9 mouse cellular contexts compared by ENCODE assay signal in genomic region chr7:141222696-141223215, GRCm38 (mm10). TPM values are rescaled to one million over a fixed set of nuclear protein-coding genes. Genes with fewer than 3 reads are reported as not detected.
A peak's percentile ranks its signal among the peaks of the same experiment; 100 is the strongest.
DNase-seq lines count a peak whose midpoint lies in the region; ATAC-seq and TF ChIP-seq lines count a peak whose summit lies in the region.
"Had no signal": no experiment of that assay in that cellular context is flagged by ENCODE, and none has a peak within 500 bp of the region (broad histone marks: within the 10 kb centered on the region; RNA-seq: fewer than 3 reads in every experiment).

No protein-coding gene starts in this region.

- DNase-seq in kidney, postnatal 0 days (ENCODE audit: low spot score) = no peak
- DNase-seq in kidney, adult 8-10 months = no peak
- no peak for DNase-seq in forebrain, embryonic 10.5 days (ENCODE audit: extremely low spot score, low spot score)
- DNase-seq in ovary, postnatal 36 days (ENCODE audit: low spot score) = no peak
- no peak for DNase-seq in spleen, adult 18-20 months
- DNase-seq in spleen, postnatal 10 days (ENCODE audit: low spot score in 2 of 2) = no peak
- DNase-seq: cerebellum, adult 2 months had no signal

- no peaks in the 10 kb centered on the region for H3K9me3 ChIP-seq in kidney, postnatal 0 days (replicated peaks; ENCODE audit: low read length)
- no peaks in the 10 kb centered on the region for H3K9me3 ChIP-seq in forebrain, embryonic 10.5 days
- H3K9me3 ChIP-seq in intestine, postnatal 0 days (ENCODE audit: control insufficient read depth) = no peaks in the 10 kb centered on the region

- 0 out of 2 replicates have a peak overlapping the region, but pooled peaks have one; percentile 24 for H3K9ac ChIP-seq in kidney, postnatal 0 days (ENCODE audit: low read depth, low read length)
- H3K9ac ChIP-seq in intestine, postnatal 0 days (ENCODE audit: low read depth, low read length) = no peak overlapping the region

- H3K27ac ChIP-seq in kidney, postnatal 0 days = peak overlapping the region; percentile 73; the same call in 1 of the 2 replicates
- H3K27ac ChIP-seq in forebrain, embryonic 10.5 days = peak overlapping the region; percentile 95
- 0 out of 2 replicates have a peak overlapping the region, but pooled peaks have one; percentile 37 for H3K27ac ChIP-seq in intestine, postnatal 0 days (ENCODE audit: low read depth, low read length)

- ATAC-seq in kidney, postnatal 0 days (replicated peaks; ENCODE audit: low FRiP score, low read depth) = no peak
- no peak for ATAC-seq in intestine, postnatal 0 days

- no peak overlapping the region for H3ac ChIP-seq in myocyte (ENCODE audit: control insufficient read depth, insufficient read length)

- peaks cover 12% of the 10 kb centered on the region for H3K79me2 ChIP-seq in myocyte (ENCODE audit: control insufficient read depth, insufficient read depth)

- H3K36me3 ChIP-seq in kidney, postnatal 0 days (ENCODE audit: insufficient read depth, low read length) = no peaks in the 10 kb centered on the region
- H3K36me3 ChIP-seq in forebrain, embryonic 10.5 days (replicated peaks) = peaks cover 31% of the 10 kb centered on the region
- peaks cover 2% of the 10 kb centered on the region; the same call in 1 of the 2 replicates for H3K36me3 ChIP-seq in intestine, postnatal 0 days (ENCODE audit: control insufficient read depth, insufficient read depth)
- H3K36me3 ChIP-seq in myocyte (ENCODE audit: control insufficient read depth, insufficient read depth) = no peaks in the 10 kb centered on the region

- H3K27me3 ChIP-seq in kidney, postnatal 0 days (ENCODE audit: insufficient read depth, low read length) = no peaks in the 10 kb centered on the region
- no peaks in the 10 kb centered on the region for H3K27me3 ChIP-seq in forebrain, embryonic 10.5 days (ENCODE audit: poor library complexity, severe bottlenecking)
- no peaks in the 10 kb centered on the region for H3K27me3 ChIP-seq in intestine, postnatal 0 days (replicated peaks; ENCODE audit: control insufficient read depth, insufficient read depth, low read length)
- no peaks in the 10 kb centered on the region for H3K27me3 ChIP-seq in myocyte (ENCODE audit: control insufficient read depth, insufficient read depth, insufficient read length)

- no peak overlapping the region for H3K4me2 ChIP-seq in kidney, postnatal 0 days (ENCODE audit: low read length)
- peak overlapping the region; percentile 94; the same call in 1 of the 2 replicates for H3K4me2 ChIP-seq in intestine, postnatal 0 days (replicated peaks; ENCODE audit: low read depth)
- peak overlapping the region; percentile 83 for H3K4me2 ChIP-seq in myocyte (ENCODE audit: low read depth)

- peaks cover 31% of the 10 kb centered on the region; the same call in 1 of the 2 replicates for H3K4me1 ChIP-seq in kidney, postnatal 0 days (replicated peaks; ENCODE audit: insufficient read depth, low read length)
- peaks cover 50% of the 10 kb centered on the region for H3K4me1 ChIP-seq in forebrain, embryonic 10.5 days
- H3K4me1 ChIP-seq in intestine, postnatal 0 days (replicated peaks; ENCODE audit: control insufficient read depth, insufficient read depth, low read length) = peaks cover 16% of the 10 kb centered on the region

- TF ChIP-seq POLR2A in myocyte (IDR thresholded peaks at IDR 0.05; ENCODE audit: insufficient read length, low read depth) = no peak

- no peak overlapping the region for H3K4me3 ChIP-seq in kidney, postnatal 0 days (replicated peaks; ENCODE audit: low read depth, low read length)
- peak overlapping the region; percentile 65; the same call in 1 of the 2 replicates for H3K4me3 ChIP-seq in forebrain, embryonic 10.5 days
- H3K4me3 ChIP-seq in intestine, postnatal 0 days (ENCODE audit: low read depth, low read length) = no peak overlapping the region
- H3K4me3 ChIP-seq in myocyte = peak overlapping the region; percentile 53

- no peak for TF ChIP-seq CTCF in kidney, postnatal 0 days (IDR thresholded peaks at IDR 0.05; ENCODE audit: low read depth)
- TF ChIP-seq CTCF in intestine, postnatal 0 days (IDR thresholded peaks at IDR 0.05; ENCODE audit: low read depth) = no peak

- 85% methylated on average over 4 of the region's 4 CpGs for WGBS in kidney, postnatal 0 days
- WGBS in forebrain, embryonic 10.5 days = 90% methylated on average over 4 of the region's 4 CpGs
- 88% methylated on average over 4 of the region's 4 CpGs for WGBS in intestine, postnatal 0 days

TF ChIP-seq in myocyte, 11 proteins besides CTCF, POLR2A, EP300 and RAD21:
- TF ChIP-seq MAX (IDR thresholded peaks at IDR 0.05; ENCODE audit: low read depth) = no peak

RNA-seq across cellular contexts. Expression of gene Phrf1, which starts 5.8 kb away (rescaled TPM):
- polyA plus RNA-seq in kidney, postnatal 0 days (2015; fragmentation: Nextera tagmentation; extraction: Ambion mirVana) = 37.2 and 39.8 TPM in 2 replicates
- 121 and 124 TPM in 2 replicates for polyA plus RNA-seq in forebrain, embryonic 10.5 days (2016; fragmentation: Nextera tagmentation; extraction: Ambion mirVana)
- 24.7 and 27.8 TPM in 2 replicates for polyA plus RNA-seq in intestine, postnatal 0 days (2015; fragmentation: Nextera tagmentation; extraction: Ambion mirVana)
- 44.5 TPM for polyA plus RNA-seq in myocyte (2012; fragmentation: generic; extraction: Trizol)

RNA-seq across cellular contexts. Expression of gene Rassf7, which starts 7.1 kb away (rescaled TPM):
- polyA plus RNA-seq in kidney, postnatal 0 days (2015; fragmentation: Nextera tagmentation; extraction: Ambion mirVana) = 61.5 and 62.5 TPM in 2 replicates
- polyA plus RNA-seq in forebrain, embryonic 10.5 days (2016; fragmentation: Nextera tagmentation; extraction: Ambion mirVana) = 50.8 and 53.8 TPM in 2 replicates
- 47.6 and 52.7 TPM in 2 replicates for polyA plus RNA-seq in intestine, postnatal 0 days (2015; fragmentation: Nextera tagmentation; extraction: Ambion mirVana)
- polyA plus RNA-seq in myocyte (2012; fragmentation: generic; extraction: Trizol) = 54.5 TPM

RNA-seq across cellular contexts. Expression of gene Lmntd2, which starts 8.9 kb away (rescaled TPM):
- polyA plus RNA-seq in kidney, postnatal 0 days (2015; fragmentation: Nextera tagmentation; extraction: Ambion mirVana) = 2.6 and 2.9 TPM in 2 replicates
- 3.4 and 4.4 TPM in 2 replicates for polyA plus RNA-seq in forebrain, embryonic 10.5 days (2016; fragmentation: Nextera tagmentation; extraction: Ambion mirVana)
- polyA plus RNA-seq in intestine, postnatal 0 days (2015; fragmentation: Nextera tagmentation; extraction: Ambion mirVana) = 2.7 and 3.4 TPM in 2 replicates
- polyA plus RNA-seq in myocyte (2012; fragmentation: generic; extraction: Trizol) = 0.10 TPM

RNA-seq across cellular contexts. Expression of gene Lrrc56, which starts 28.8 kb away (rescaled TPM):
- 9.9 and 10.8 TPM in 2 replicates for polyA plus RNA-seq in kidney, postnatal 0 days (2015; fragmentation: Nextera tagmentation; extraction: Ambion mirVana)
- 15.5 and 15.6 TPM in 2 replicates for polyA plus RNA-seq in forebrain, embryonic 10.5 days (2016; fragmentation: Nextera tagmentation; extraction: Ambion mirVana)
- 3.2 and 3.7 TPM in 2 replicates for polyA plus RNA-seq in intestine, postnatal 0 days (2015; fragmentation: Nextera tagmentation; extraction: Ambion mirVana)
- 1.1 TPM for polyA plus RNA-seq in myocyte (2012; fragmentation: generic; extraction: Trizol)

RNA-seq across cellular contexts. Expression of gene Hras, which starts 29.0 kb away (rescaled TPM):
- 91.5 and 95.5 TPM in 2 replicates for polyA plus RNA-seq in kidney, postnatal 0 days (2015; fragmentation: Nextera tagmentation; extraction: Ambion mirVana)
- polyA plus RNA-seq in forebrain, embryonic 10.5 days (2016; fragmentation: Nextera tagmentation; extraction: Ambion mirVana) = 80.6 and 82.7 TPM in 2 replicates
- polyA plus RNA-seq in intestine, postnatal 0 days (2015; fragmentation: Nextera tagmentation; extraction: Ambion mirVana) = 71.8 and 72.3 TPM in 2 replicates
- polyA plus RNA-seq in myocyte (2012; fragmentation: generic; extraction: Trizol) = 215 TPM

Comparison
In these comparisons a context has a peak if more than half of its experiments do, and no peak if none do; other contexts are left out.
1. H3K27ac ChIP-seq: peak in every context shown above with its lines; median percentile 95 in forebrain, embryonic 10.5 days; 73 in kidney, postnatal 0 days; 37 in intestine, postnatal 0 days.
2. H3K4me3 ChIP-seq: peak in forebrain, embryonic 10.5 days (single experiment) and myocyte (single experiment); none in kidney, postnatal 0 days (single experiment) and intestine, postnatal 0 days (single experiment).